Mouse (Mus musculus) forebrain, postnatal 0 days (tissue): Measurements from ENCODE around the gene Ramac. TPM values are rescaled to one million over a fixed set of nuclear protein-coding genes. Genes with fewer than 3 reads are reported as not detected.

ENCODE experiments used
- ATAC-seq: fragments of 200-750 bp; cut with Nextera tagmentation; 2 replicates; pipeline ENCODE4 v1.8.0; 2017; ENCODE audit warnings: mild to moderate bottlenecking, moderate library complexity
- DNase-seq: peaks from one replicate; pipeline ENCODE4 v3.0.0-alpha.2; 2015
- H3K27ac ChIP-seq: fragments of 300-500 bp; sonication (generic); 2 replicates; pipeline ENCODE4 v1.5.1; 2014; ENCODE audit warnings: low read depth, mild to moderate bottlenecking, antibody characterized with exemption, low read length, moderate library complexity, mixed read lengths
- H3K27me3 ChIP-seq: fragments of 300-500 bp; sonication (generic); 2 replicates; pipeline ENCODE4 v1.6.1; 2014; ENCODE audit warnings: mild to moderate bottlenecking, low read length, mixed read lengths; ENCODE audit not compliant: insufficient read depth
- H3K36me3 ChIP-seq: fragments of 300-500 bp; sonication (generic); 2 replicates; pipeline ENCODE4 v1.6.1; 2014; ENCODE audit warnings: mild to moderate bottlenecking, moderate library complexity; ENCODE audit not compliant: insufficient read depth
- H3K4me1 ChIP-seq: fragments of 300-500 bp; sonication (generic); 2 replicates; pipeline ENCODE4 v1.6.1; 2014; ENCODE audit warnings: antibody characterized with exemption; ENCODE audit not compliant: insufficient read depth
- H3K4me2 ChIP-seq: fragments of 300-500 bp; sonication (generic); 2 replicates; pipeline ENCODE4 v1.6.1; 2014; ENCODE audit warnings: low read depth, mild to moderate bottlenecking, moderate library complexity
- H3K4me3 ChIP-seq: fragments of 300-500 bp; sonication (generic); 2 replicates; pipeline ENCODE4 v1.5.1; 2014; ENCODE audit warnings: low read depth, low read length, mixed read lengths
- H3K9ac ChIP-seq: fragments of 300-500 bp; sonication (generic); 2 replicates; pipeline ENCODE4 v1.6.1; 2014; ENCODE audit warnings: mild to moderate bottlenecking
- H3K9me3 ChIP-seq: fragments of 300-500 bp; sonication (generic); 2 replicates; pipeline ENCODE4 v1.6.1; 2016; ENCODE audit warnings: low read length
- CTCF ChIP-seq: sonication (generic); IDR thresholded peaks from 2 replicates; pipeline ENCODE4 v1.5.1; 2016; ENCODE audit warnings: antibody characterized with exemption, control low read depth, low read depth
- WGBS: fragments of 180-500 bp; shearing (Covaris S2); extraction: QIAGEN DNeasy Blood & Tissue Kit; methylation state at CpG from one replicate; pipeline ENCODE4 v1.1.7; 2014; 5-methylcytosine and 5-hydroxymethylcytosine counted together
- polyA plus RNA-seq: library from polyadenylated mRNA; unstranded; fragments of >200 nt; fragmentation: Nextera tagmentation; extraction: Ambion mirVana; gene quantifications from 2 replicates; pipeline ENCODE4 v1.2.1, GENCODE M21; 2015
- total RNA-seq: library from RNA; depleted of rRNA; stranded (reverse); fragments of >200 nt; gene quantifications from 2 replicates; pipeline ENCODE4 v1.2.3, GENCODE M21; 2014

The Ramac gene
- total and polyA plus RNA-seq, 2 experiments from 2014 or later: 125 to 186 TPM

DNA sequence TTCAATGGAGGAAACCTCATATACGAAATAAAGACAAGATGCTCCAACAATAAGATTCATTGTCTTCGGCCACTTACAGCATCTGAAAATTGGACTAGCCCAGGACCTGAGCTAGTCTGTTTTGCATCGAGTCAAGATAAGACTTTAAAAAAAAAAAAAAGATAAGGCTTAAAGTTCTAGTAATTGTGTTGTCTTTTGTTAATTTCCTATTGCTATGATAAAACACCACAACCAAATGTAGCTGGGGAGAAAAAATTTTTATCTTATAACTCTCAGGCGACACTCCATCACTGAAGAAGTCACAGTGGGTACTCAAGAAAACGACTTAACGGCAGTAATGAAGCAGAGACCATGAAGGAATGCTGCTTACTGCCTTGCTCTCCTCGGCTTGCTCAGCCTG lies 22.7 kb upstream of the Ramac start:
- H3K27me3 ChIP-seq: no peaks in the 10 kb centered on the region
- H3K36me3 ChIP-seq: no peaks in the 10 kb centered on the region
- TF ChIP-seq CTCF: no peak
- no peak overlapping the region for H3K4me2 ChIP-seq
- H3K27ac ChIP-seq: no peak overlapping the region
- H3K4me1 ChIP-seq: no peaks in the 10 kb centered on the region
- H3K9me3 ChIP-seq: no peaks in the 10 kb centered on the region
- H3K4me3 ChIP-seq: no peak overlapping the region
- DNase-seq (no peak), ATAC-seq (no peak)
- WGBS: 91% methylated on average over 7 of the region's 7 CpGs
- H3K9ac ChIP-seq: no peak overlapping the region

GRCm38 (mm10) chr7:81744145-81744544 lies 18.6 kb upstream of the Ramac start:
- peak; percentile 51 for TF ChIP-seq CTCF
- H3K27ac ChIP-seq: no peak overlapping the region
- no peak overlapping the region for H3K9ac ChIP-seq
- no peaks in the 10 kb centered on the region for H3K36me3 ChIP-seq
- ATAC-seq (0 out of 2 replicates have a peak, but pooled peaks have one; percentile 38), DNase-seq (peak; percentile 27)
- no peaks in the 10 kb centered on the region for H3K4me1 ChIP-seq
- H3K9me3 ChIP-seq: no peaks in the 10 kb centered on the region
- H3K27me3 ChIP-seq: no peaks in the 10 kb centered on the region
- no peak overlapping the region for H3K4me2 ChIP-seq
- H3K4me3 ChIP-seq: no peak overlapping the region
- WGBS: 73% methylated on average over 4 of the region's 4 CpGs

DNA sequence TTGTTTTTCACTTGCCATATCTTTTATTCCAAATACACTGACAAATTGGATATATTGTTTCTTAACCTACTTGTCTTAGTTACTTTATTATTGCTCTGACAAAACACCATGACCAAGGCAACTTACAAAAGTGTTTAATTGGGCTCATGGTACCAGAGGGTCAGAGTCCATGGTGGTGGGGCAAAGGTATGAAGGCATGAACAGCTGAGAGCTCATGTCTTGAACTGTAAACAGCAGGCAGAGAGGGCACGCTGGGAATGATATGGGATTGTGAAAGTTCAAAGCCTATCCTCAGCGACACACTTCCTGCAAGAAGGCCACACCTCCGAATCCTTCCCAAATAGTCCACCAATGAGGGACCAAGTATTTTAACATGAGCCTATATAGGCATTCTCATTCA lies 14.8 kb upstream of the Ramac start:
- Histone ChIP-seq H3K4me3 (no peak overlapping the region), H3K9me3 (no peaks in the 10 kb centered on the region), H3K4me1 (no peaks in the 10 kb centered on the region), H3K27me3 (no peaks in the 10 kb centered on the region), H3K36me3 (no peaks in the 10 kb centered on the region), H3K27ac (no peak overlapping the region), H3K9ac (no peak overlapping the region), H3K4me2 (no peak overlapping the region)
- DNase-seq: no peak
- TF ChIP-seq CTCF: no peak
- WGBS: 87% methylated on average over 3 of the region's 3 CpGs
- ATAC-seq: no peak

DNA sequence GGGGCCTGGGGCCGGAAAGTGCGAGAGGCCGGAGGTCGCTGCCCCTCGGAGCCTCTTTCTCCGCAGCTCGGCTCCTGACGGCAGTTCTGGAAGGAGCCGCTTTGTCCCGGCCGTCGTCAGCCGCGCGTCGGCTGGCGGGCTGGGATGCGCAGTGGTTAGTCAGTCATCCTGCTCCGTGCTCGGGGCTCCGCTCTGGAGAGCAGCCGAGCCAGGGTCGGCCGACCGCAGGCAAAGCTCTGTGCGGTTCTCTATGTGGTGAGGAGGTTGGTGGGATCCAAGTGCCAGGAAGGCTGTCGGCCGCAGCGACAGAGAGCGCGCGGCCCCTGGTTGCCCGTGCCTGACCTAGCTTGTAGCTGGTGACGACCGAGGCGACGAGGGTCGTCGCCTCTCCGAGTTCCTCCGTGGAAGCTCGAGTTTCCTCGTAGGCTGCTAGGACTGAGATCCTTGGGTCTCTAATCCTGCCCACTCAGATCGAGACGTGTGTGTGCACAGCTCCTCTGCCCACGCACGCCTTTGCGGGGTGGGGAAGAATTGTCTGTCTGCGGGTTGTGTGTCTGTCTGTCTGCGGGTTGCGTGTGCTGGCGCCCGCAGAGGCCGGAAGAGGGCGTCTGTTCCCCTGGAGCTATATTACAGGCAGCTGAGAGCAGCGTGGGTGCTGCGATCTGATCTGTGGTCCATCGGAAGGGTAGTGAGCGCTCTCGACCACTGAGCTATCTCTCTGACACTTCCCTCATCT lies 553 bp downstream of the Ramac start:
- H3K9ac ChIP-seq: peak overlapping the region; percentile 90
- H3K9me3 ChIP-seq: no peaks in the 10 kb centered on the region
- peaks cover 3% of the 10 kb centered on the region; the same call in 1 of the 2 replicates for H3K4me1 ChIP-seq
- no peaks in the 10 kb centered on the region for H3K27me3 ChIP-seq
- 3% methylated on average over 60 of the region's 60 CpGs for WGBS
- DNase-seq (peak; percentile 54), ATAC-seq (peak; percentile 71)
- H3K36me3 ChIP-seq: no peaks in the 10 kb centered on the region
- H3K27ac ChIP-seq: peak overlapping the region; percentile 84
- peak; percentile 60 for TF ChIP-seq CTCF
- peak overlapping the region; percentile 90 for H3K4me3 ChIP-seq
- peak overlapping the region; percentile 90 for H3K4me2 ChIP-seq

DNA sequence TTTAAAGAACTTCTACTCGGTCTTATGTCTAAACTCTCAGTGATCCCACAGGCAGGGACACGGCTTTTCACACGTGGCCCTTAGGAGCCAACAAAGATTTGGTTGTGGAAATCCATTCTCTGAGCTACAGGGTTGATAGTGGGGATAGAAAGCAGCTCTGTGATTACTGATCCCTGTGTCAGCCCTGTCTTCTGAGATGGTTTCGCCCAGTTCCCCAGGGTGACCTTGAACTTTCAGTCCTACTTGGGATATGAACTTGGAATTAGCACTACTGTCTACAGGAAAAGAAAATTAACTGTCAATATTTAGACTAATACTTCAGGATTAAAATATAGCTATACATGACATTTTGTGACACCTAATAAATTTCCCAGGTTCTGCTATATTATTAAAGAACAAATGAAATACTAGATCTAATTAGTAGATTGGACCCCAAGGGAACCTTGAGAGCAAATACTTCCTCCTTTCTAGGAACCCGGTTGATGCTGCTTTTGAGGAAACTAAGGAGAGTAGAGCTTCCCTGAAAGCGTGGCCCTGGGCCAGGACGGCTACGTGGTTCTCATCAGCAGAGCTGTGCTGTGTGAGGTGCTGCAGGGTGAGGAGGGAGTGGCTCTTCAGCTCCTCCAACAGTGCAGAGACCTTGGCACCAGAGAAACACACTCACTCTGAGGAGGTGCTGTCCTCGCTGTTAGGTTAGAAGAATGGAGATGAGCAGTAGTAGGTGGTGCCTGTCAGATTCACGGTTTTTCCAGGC lies 10.2 kb downstream of the Ramac start:
- ATAC-seq: no peak
- TF ChIP-seq CTCF: no peak
- no peak overlapping the region for H3K4me3 ChIP-seq
- H3K4me1 ChIP-seq: no peaks in the 10 kb centered on the region
- WGBS: 85% methylated on average over 10 of the region's 10 CpGs
- no peaks in the 10 kb centered on the region for H3K9me3 ChIP-seq
- no peak overlapping the region for H3K4me2 ChIP-seq
- H3K27me3 ChIP-seq: no peaks in the 10 kb centered on the region
- H3K9ac ChIP-seq: no peak overlapping the region
- H3K27ac ChIP-seq: no peak overlapping the region
- no peaks in the 10 kb centered on the region for H3K36me3 ChIP-seq
- DNase-seq: no peak

DNA sequence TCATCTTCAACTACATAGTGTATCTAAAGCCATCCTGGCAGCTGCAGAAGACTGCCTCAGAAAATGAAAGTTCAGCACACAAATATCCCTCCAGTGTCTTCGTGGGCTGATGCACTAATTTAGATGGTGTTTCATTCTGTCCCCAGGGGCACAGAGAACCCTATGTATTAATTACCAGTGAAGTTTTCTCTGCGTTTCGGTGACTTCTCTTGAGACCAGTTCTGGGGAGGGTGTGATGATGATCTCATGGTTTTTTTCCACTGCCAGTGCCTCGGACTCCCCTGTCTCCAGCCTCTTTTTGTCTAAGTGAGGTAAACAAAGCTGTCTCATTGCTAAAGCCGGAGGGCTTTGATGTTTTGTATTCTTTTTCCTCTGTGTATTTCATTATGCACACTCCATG lies 12.6 kb downstream of the Ramac start:
- no peak for DNase-seq
- Histone ChIP-seq H3K36me3 (peaks cover 8% of the 10 kb centered on the region), H3K4me1 (no peaks in the 10 kb centered on the region), H3K27me3 (no peaks in the 10 kb centered on the region), H3K9me3 (no peaks in the 10 kb centered on the region), H3K27ac (no peak overlapping the region), H3K9ac (no peak overlapping the region), H3K4me3 (no peak overlapping the region), H3K4me2 (no peak overlapping the region)
- no peak for TF ChIP-seq CTCF
- no peak for ATAC-seq
- WGBS: 46% methylated on average over 5 of the region's 5 CpGs

GRCm38 (mm10) chr7:81777667-81778218 lies 15.0 kb downstream of the Ramac start:
- peak; percentile 69 for TF ChIP-seq CTCF
- Histone ChIP-seq H3K4me1 (no peaks in the 10 kb centered on the region), H3K9ac (no peak overlapping the region), H3K36me3 (peaks cover 22% of the 10 kb centered on the region), H3K27ac (no peak overlapping the region), H3K9me3 (no peaks in the 10 kb centered on the region), H3K27me3 (no peaks in the 10 kb centered on the region), H3K4me2 (no peak overlapping the region), H3K4me3 (no peak overlapping the region)
- DNase-seq (peak; percentile 38), ATAC-seq (0 out of 2 replicates have a peak, but pooled peaks have one; percentile 36)
- 67% methylated on average over 10 of the region's 10 CpGs for WGBS
